Mouse (Mus musculus) brain, embryonic 14.5 days (tissue): Measurements from ENCODE around the gene Ier5.

Experiments used
- CTCF ChIP-seq: fragments of 200-500 bp; IDR thresholded peaks from 2 replicates; pipeline ENCODE4 v1.5.1; 2012; ENCODE audit warnings: inconsistent platforms, mild to moderate bottlenecking, moderate library complexity, borderline replicate concordance; ENCODE audit not compliant: insufficient read depth, insufficient read length; ENCODE audit errors: extremely low read depth
- POLR2A ChIP-seq: fragments of 200-500 bp; IDR thresholded peaks from 2 replicates; pipeline ENCODE4 v1.6.1; 2012; ENCODE audit warnings: mild to moderate bottlenecking, inconsistent platforms, borderline replicate concordance; ENCODE audit not compliant: poor library complexity, insufficient read depth, insufficient read length, severe bottlenecking; ENCODE audit errors: extremely low read depth

- TF ChIP-seq CTCF (peak; percentile 99), POLR2A (no peak)
These were observed 50.5 kb downstream of the Ier5 start for GRCm38 (mm10) chr1:155048947-155049346.
